Mouse (Mus musculus) MEL (cell line): ENCODE measurements around the gene Bmp2k. TPM values are rescaled to one million over a fixed set of nuclear protein-coding genes. Genes with fewer than 3 reads are reported as not detected.

Experiments
- DNase-seq: peaks from one replicate; pipeline ENCODE4 v3.0.0; 2011; ENCODE audit warnings: low read depth, low spot score
- H3K27ac ChIP-seq: 2 replicates; pipeline ENCODE4 v1.5.1; 2012; ENCODE audit warnings: low read depth, mild to moderate bottlenecking, control low read depth, low read length, moderate library complexity; ENCODE audit not compliant: control insufficient read depth
- H3K27me3 ChIP-seq, 2 experiments: fragments of 150-350 bp in 1 of 2; sonication (generic) in 1 of 2; 2 replicates each; pipeline ENCODE4 v1.6.1; 2012; ENCODE audit warnings: low read length in 2 of 2, mild to moderate bottlenecking in 2 of 2, improper control_type of control experiment in 1 of 2, moderate library complexity in 1 of 2; ENCODE audit not compliant: insufficient read depth in 2 of 2, control insufficient read depth in 1 of 2
- H3K36me3 ChIP-seq, 2 experiments: 2 replicates each; pipeline ENCODE4 v1.6.1; 2012 to 2014; ENCODE audit warnings: low read length in 2 of 2, improper control_type of control experiment in 1 of 2, inconsistent platforms in 1 of 2, mild to moderate bottlenecking in 1 of 2; ENCODE audit not compliant: insufficient read depth in 2 of 2, control insufficient read depth in 1 of 2
- H3K4me1 ChIP-seq, 2 experiments: fragments of 150-350 bp in 1 of 2; sonication (generic) in 1 of 2; 2 replicates each; pipeline ENCODE4 v1.6.1; 2012; ENCODE audit warnings: low read length in 2 of 2, improper control_type of control experiment in 1 of 2, mild to moderate bottlenecking in 1 of 2; ENCODE audit not compliant: insufficient read depth in 2 of 2, control insufficient read depth in 1 of 2
- H3K4me3 ChIP-seq, 2 experiments: fragments of 150-350 bp in 1 of 2; sonication (generic) in 1 of 2; 2 replicates each; pipeline ENCODE4 v1.5.1; 2012; ENCODE audit warnings: low read depth in 2 of 2, low read length in 2 of 2, mild to moderate bottlenecking in 2 of 2, moderate library complexity in 2 of 2, control low read depth in 1 of 2, improper control_type of control experiment in 1 of 2; ENCODE audit not compliant: control insufficient read depth in 1 of 2, insufficient read depth in 1 of 2
- H3K79me2 ChIP-seq: 2 replicates; pipeline ENCODE4 v1.6.1; 2012; ENCODE audit warnings: mild to moderate bottlenecking, low read length, moderate library complexity; ENCODE audit not compliant: control insufficient read depth, poor library complexity, insufficient read depth
- H3K9ac ChIP-seq: 2 replicates; pipeline ENCODE4 v1.6.1; 2012; ENCODE audit warnings: low read depth, mild to moderate bottlenecking, control low read depth, low read length, moderate library complexity; ENCODE audit not compliant: control insufficient read depth, poor library complexity, severe bottlenecking
- H3K9me3 ChIP-seq: fragments of 150-350 bp; sonication (generic); replicated peaks from 2 replicates; pipeline ENCODE4 v1.6.1; 2012; ENCODE audit warnings: mild to moderate bottlenecking, low read length, improper control_type of control experiment, moderate library complexity; ENCODE audit not compliant: insufficient read depth
- BHLHE40 ChIP-seq: IDR thresholded peaks from 2 replicates; pipeline ENCODE4 v1.6.1; 2012; ENCODE audit warnings: low read depth, mild to moderate bottlenecking, inconsistent platforms, low read length, improper control_type of control experiment, borderline replicate concordance
- CHD2 ChIP-seq: IDR thresholded peaks from 2 replicates; pipeline ENCODE4 v1.6.1; 2011; ENCODE audit warnings: low read length, improper control_type of control experiment
- CTCF ChIP-seq, 3 experiments: IDR thresholded peaks in 2 of 3; conservative IDR thresholded peaks in 1 of 3; 2 replicates each; pipeline ENCODE4 v1.5.1; 2011 to 2012; ENCODE audit warnings: low read length in 3 of 3, low read depth in 2 of 3, mild to moderate bottlenecking in 2 of 3, improper control_type of control experiment in 1 of 3, inconsistent platforms in 1 of 3, mixed read lengths in 1 of 3, moderate library complexity in 1 of 3; ENCODE audit not compliant: control insufficient read depth in 1 of 3, insufficient read depth in 1 of 3, poor library complexity in 1 of 3, severe bottlenecking in 1 of 3
- E2F4 ChIP-seq: IDR thresholded peaks from 2 replicates; pipeline ENCODE4 v1.6.1; 2011; ENCODE audit warnings: low read depth, low read length, improper control_type of control experiment, borderline replicate concordance
- ELF1 ChIP-seq: IDR thresholded peaks from 2 replicates; pipeline ENCODE4 v1.6.1; 2014; ENCODE audit warnings: low read depth, mild to moderate bottlenecking, inconsistent platforms, low read length, improper control_type of control experiment, moderate library complexity
- ETS1 ChIP-seq: IDR thresholded peaks from 2 replicates; pipeline ENCODE4 v1.6.1; 2012; ENCODE audit warnings: low read depth, mild to moderate bottlenecking, inconsistent platforms, low read length, improper control_type of control experiment, moderate library complexity
- GATA1 ChIP-seq: IDR thresholded peaks from 2 replicates; pipeline ENCODE4 v1.6.1; 2011; ENCODE audit warnings: low read depth, low read length, improper control_type of control experiment
- MEF2A ChIP-seq: IDR thresholded peaks from 2 replicates; pipeline ENCODE4 v1.6.1; 2014; ENCODE audit warnings: low read depth, mild to moderate bottlenecking, inconsistent platforms, low read length, improper control_type of control experiment; ENCODE audit not compliant: poor library complexity, insufficient replicate concordance, severe bottlenecking; ENCODE audit errors: extremely low read depth
- MYB ChIP-seq: IDR thresholded peaks from 2 replicates; pipeline ENCODE4 v1.6.1; 2011; ENCODE audit warnings: mild to moderate bottlenecking, low read depth, low read length, improper control_type of control experiment
- TAL1 ChIP-seq: IDR thresholded peaks from 2 replicates; pipeline ENCODE4 v1.6.1; 2012; ENCODE audit warnings: mild to moderate bottlenecking, inconsistent platforms, low read length, moderate library complexity, mixed read lengths
- ZC3H11A ChIP-seq: IDR thresholded peaks from 2 replicates; pipeline ENCODE4 v1.6.1; 2012; ENCODE audit warnings: low read depth, mild to moderate bottlenecking, inconsistent platforms, low read length, improper control_type of control experiment
- ZKSCAN1 ChIP-seq: IDR thresholded peaks from 2 replicates; pipeline ENCODE4 v1.6.1; 2012; ENCODE audit warnings: low read depth, mild to moderate bottlenecking, inconsistent platforms, low read length, improper control_type of control experiment, moderate library complexity
- ZNF384 ChIP-seq: IDR thresholded peaks from 2 replicates; pipeline ENCODE4 v1.6.1; 2012; ENCODE audit warnings: low read depth, mild to moderate bottlenecking, inconsistent platforms, low read length, improper control_type of control experiment
- polyA plus RNA-seq, 2 experiments: library from polyadenylated mRNA; stranded (reverse) in 1 of 2; unstranded in 1 of 2; fragments of >175 nt in 1 of 2; fragments of >200 nt in 1 of 2; gene quantifications; 2 replicates each; pipeline versions ENCODE4 v1.2.1 to v1.2.4; 2012; ENCODE audit warnings: low replicate concordance in 2 of 2, low read depth in 1 of 2; ENCODE audit not compliant: insufficient read length in 2 of 2, insufficient read depth in 1 of 2, missing spikeins in 1 of 2
- total RNA-seq: library from RNA; depleted of rRNA; stranded (reverse); fragments of 300-350 nt; gene quantifications from 2 replicates; pipeline ENCODE4 v1.2.3, GENCODE M21; 2012

Gene Bmp2k
- total and polyA plus RNA-seq, 3 experiments, result 10.8 to 16.3 TPM; not detected in 1

DNA sequence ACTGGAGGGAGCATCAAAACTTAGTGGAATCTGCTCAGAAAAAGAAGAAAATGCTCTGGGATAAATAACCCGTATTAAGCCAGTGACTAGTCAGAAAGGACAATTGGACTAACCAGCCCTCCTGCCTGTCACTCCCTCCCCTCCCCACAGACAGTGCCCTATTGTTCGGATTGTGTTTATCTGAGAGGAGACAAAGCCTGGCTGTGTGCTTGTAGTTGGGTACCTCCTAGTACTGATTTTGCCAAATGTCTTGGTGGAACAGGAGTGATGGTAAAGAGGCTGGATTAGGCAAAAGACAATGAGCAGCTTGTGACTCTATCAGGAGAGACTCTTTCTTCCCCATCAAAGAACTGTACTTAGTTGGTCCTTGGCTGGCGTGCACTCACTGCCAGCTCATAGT lies 40.6 kb upstream of the Bmp2k start:
- H3K9ac ChIP-seq, result no peak overlapping the region
- H3K79me2 ChIP-seq, result no peaks in the 10 kb centered on the region
- H3K4me1 ChIP-seq, result peaks cover 12 to 15% of the 10 kb centered on the region in 2 experiments
- TF ChIP-seq GATA1, result no peak
- no peak for TF ChIP-seq MYB
- TF ChIP-seq ZKSCAN1, result no peak
- no peak overlapping the region for H3K27ac ChIP-seq
- no peaks in the 10 kb centered on the region for H3K9me3 ChIP-seq
- no peak overlapping the region for H3K4me3 ChIP-seq
- no peak for DNase-seq
- no peaks in the 10 kb centered on the region for H3K27me3 ChIP-seq
- peaks cover 0 to 20% of the 10 kb centered on the region in 2 experiments; a peak in 2 of 4 replicates for H3K36me3 ChIP-seq

DNA sequence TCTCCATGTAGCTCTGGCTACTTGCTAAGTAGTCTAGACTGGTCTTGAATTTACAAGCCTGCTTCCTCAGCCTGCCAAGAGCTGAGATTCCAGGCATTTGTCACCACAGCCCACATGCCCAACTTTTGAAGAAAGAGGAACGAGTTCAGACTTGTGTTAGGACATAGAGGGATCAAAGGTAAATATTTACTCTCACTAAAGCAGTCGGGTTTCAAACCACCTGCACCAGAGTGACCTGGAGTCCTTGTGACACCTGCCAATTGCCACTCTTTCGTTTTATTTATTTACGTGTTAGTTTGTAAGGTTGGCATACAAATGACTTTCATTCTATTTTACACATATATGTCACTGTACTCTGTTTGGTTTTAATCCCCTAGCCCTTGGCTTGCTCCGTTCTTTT lies 36.4 kb upstream of the Bmp2k start:
- Histone ChIP-seq H3K36me3 (peaks cover 0 to 3% of the 10 kb centered on the region in 2 experiments; a peak in 1 of 4 replicates), H3K27me3 (no peaks in the 10 kb centered on the region), H3K9ac (no peak overlapping the region), H3K79me2 (no peaks in the 10 kb centered on the region), H3K9me3 (no peaks in the 10 kb centered on the region), H3K27ac (no peak overlapping the region), H3K4me1 (peaks cover 0 to 6% of the 10 kb centered on the region in 2 experiments; a peak in 2 of 4 replicates), H3K4me3 (no peak overlapping the region)
- TF ChIP-seq ZNF384, result no peak
- no peak for DNase-seq

DNA sequence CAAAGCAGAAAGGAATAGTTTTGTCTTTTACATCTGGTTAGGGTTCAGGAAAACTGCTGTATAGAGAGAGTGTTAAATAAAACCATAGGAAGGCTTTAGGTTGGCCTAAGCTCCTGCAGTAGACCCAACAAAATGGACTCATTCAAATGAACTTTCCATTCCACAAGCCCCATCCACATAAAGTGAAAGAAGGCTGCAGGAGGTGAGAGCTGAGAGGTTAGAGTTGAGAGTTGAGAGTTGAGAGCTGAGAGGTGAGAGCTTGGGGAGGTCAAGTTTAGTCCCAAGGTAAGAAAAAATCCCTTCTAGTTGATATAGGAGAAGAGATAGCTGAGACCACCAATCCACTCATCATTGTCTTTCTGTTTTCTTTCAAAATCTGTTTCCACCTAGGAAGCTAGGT lies 35.6 kb upstream of the Bmp2k start:
- H3K9ac ChIP-seq, result no peak overlapping the region
- no peaks in the 10 kb centered on the region for H3K79me2 ChIP-seq
- TF ChIP-seq BHLHE40 (no peak), TAL1 (no peak), CTCF (IDR thresholded peaks at IDR 0.05 in 2 of 3, conservative IDR thresholded peaks at IDR 0.05 in 1 of 3; ENCODE audit: control insufficient read depth in 1 of 3, insufficient read depth in 1 of 3, low read depth in 2 of 3, low read length in 3 of 3, poor library complexity in 1 of 3, severe bottlenecking in 1 of 3) (no peak), CHD2 (no peak), MEF2A (no peak), ZKSCAN1 (no peak), ETS1 (no peak), ELF1 (no peak), ZC3H11A (no peak), E2F4 (no peak)
- H3K4me3 ChIP-seq, result no peak overlapping the region
- no peak overlapping the region for H3K27ac ChIP-seq
- H3K4me1 ChIP-seq, result peaks cover 0 to 6% of the 10 kb centered on the region in 2 experiments; a peak in 2 of 4 replicates
- no peak for DNase-seq
- H3K9me3 ChIP-seq, result no peaks in the 10 kb centered on the region
- H3K27me3 ChIP-seq, result no peaks in the 10 kb centered on the region
- peaks cover 0 to 2% of the 10 kb centered on the region in 2 experiments; a peak in 1 of 4 replicates for H3K36me3 ChIP-seq
